Mouse (Mus musculus) liver, postnatal 0 days (tissue): ENCODE results near the gene Tnfaip8l2.

Source experiments
- CTCF ChIP-seq: sonication (generic); IDR thresholded peaks from 2 replicates; pipeline ENCODE4 v1.5.1; 2016; ENCODE audit warnings: antibody characterized with exemption, low read depth
- EP300 ChIP-seq: IDR thresholded peaks from 2 replicates; pipeline ENCODE4 v1.6.1; 2016; ENCODE audit warnings: antibody characterized with exemption, low read depth, mild to moderate bottlenecking

GRCm38 (mm10) chr3:95164256-95164550 is 22.0 kb upstream of the Tnfaip8l2 start:
- no peak for TF ChIP-seq CTCF
- TF ChIP-seq EP300 = no peak
